Mouse (Mus musculus) adrenal gland, postnatal 4 days (tissue): ENCODE measurements at regions not wholly inside any gene's neighbourhood (a gene's known extent, or its start where the extent isn't known, plus 50 kb on each side); places are given as distances from the start of the nearest gene placed in this dataset.

Experiments
- DNase-seq, 2 experiments: peaks; one replicate each; pipeline ENCODE4 v3.0.0; 2021 to 2022; ENCODE audit warnings: low spot score in 2 of 2, mixed read lengths in 2 of 2

- DNase-seq = no peak
Observed at GRCm38 (mm10) chr13:6059515-6060228, 198.4 kb downstream of the Klf6 start.

GRCm38 (mm10) chr13:6060229-6060845, 199.1 kb downstream of the Klf6 start:
- no peak for DNase-seq

GRCm38 (mm10) chr13:6062305-6062704, 201.0 kb downstream of the Klf6 start:
- no peak for DNase-seq

- no peak for DNase-seq
Observed at GRCm38 (mm10) chr13:6062729-6063386, 201.6 kb downstream of the Klf6 start.

GRCm38 (mm10) chr13:6076978-6077825, 215.9 kb downstream of the Klf6 start:
- DNase-seq = no peak

GRCm38 (mm10) chr13:6085891-6086290, 224.6 kb downstream of the Klf6 start:
- DNase-seq = no peak

- no peak for DNase-seq
Observed at GRCm38 (mm10) chr13:6109018-6109657, 247.9 kb downstream of the Klf6 start.

- DNase-seq = no peak
Observed at GRCm38 (mm10) chr13:6119703-6120102, 258.4 kb downstream of the Klf6 start.

GRCm38 (mm10) chr13:6127311-6127710, 266.0 kb downstream of the Klf6 start:
- DNase-seq = no peak

- no peak for DNase-seq
Observed at GRCm38 (mm10) chr13:6128903-6129302, 267.6 kb downstream of the Klf6 start.

GRCm38 (mm10) chr13:6131363-6131762, 270.1 kb downstream of the Klf6 start:
- DNase-seq = no peak

- no peak for DNase-seq
Observed at GRCm38 (mm10) chr13:6137170-6137569, 275.9 kb downstream of the Klf6 start.

- no peak for DNase-seq
Observed at GRCm38 (mm10) chr13:6142771-6143170, 281.5 kb downstream of the Klf6 start.

- no peak for DNase-seq
Observed at GRCm38 (mm10) chr13:6153657-6154056, 292.4 kb downstream of the Klf6 start.

GRCm38 (mm10) chr13:6156191-6156590, 294.9 kb downstream of the Klf6 start:
- DNase-seq = no peak

- no peak for DNase-seq
Observed at GRCm38 (mm10) chr13:6157029-6157428, 295.7 kb downstream of the Klf6 start.

GRCm38 (mm10) chr13:6157946-6158345, 296.7 kb downstream of the Klf6 start:
- DNase-seq = no peak

- no peak for DNase-seq
Observed at GRCm38 (mm10) chr13:6159412-6159811, 298.1 kb downstream of the Klf6 start.

- no peak for DNase-seq
Observed at GRCm38 (mm10) chr13:6165916-6166315, 304.6 kb downstream of the Klf6 start.

- no peak for DNase-seq
Observed at GRCm38 (mm10) chr13:6167055-6167761, 305.9 kb downstream of the Klf6 start.
